Mouse (Mus musculus): ENCODE results near the gene Acaa1b.

GRCm38 (mm10) chr9:119145137-119145536, 11.8 kb downstream of the Acaa1b start:
- TF ChIP-seq CTCF (IDR thresholded peaks at IDR 0.05; ENCODE audit: extremely low read depth, insufficient read depth, low read length) (no peak), POLR2A (IDR thresholded peaks at IDR 0.05; ENCODE audit: extremely low read depth, insufficient read depth, low read length) (no peak)
